Mouse (Mus musculus) stomach, adult 2 months (tissue): Measurements from ENCODE around the gene Rexo5. TPM values are rescaled to one million over a fixed set of nuclear protein-coding genes. Genes with fewer than 3 reads are reported as not detected.

ENCODE experiments used
- polyA plus RNA-seq: library from polyadenylated mRNA; depleted of rRNA; stranded (reverse); fragments of >200 nt; gene quantifications from 2 replicates; pipeline ENCODE4 v1.2.3, GENCODE M21; 2012; rRNA removed

The Rexo5 gene
- 0.09 and 0.29 TPM in 2 replicates for polyA plus RNA-seq

GRCm38 (mm10) chr7:119793586-119794250 lies at the start of gene Rexo5, which contains the start of gene Eri2:
Rexo5 (plus strand) TSS chr7:119794006.
Eri2 (minus strand) TSS chr7:119794058.

DNA sequence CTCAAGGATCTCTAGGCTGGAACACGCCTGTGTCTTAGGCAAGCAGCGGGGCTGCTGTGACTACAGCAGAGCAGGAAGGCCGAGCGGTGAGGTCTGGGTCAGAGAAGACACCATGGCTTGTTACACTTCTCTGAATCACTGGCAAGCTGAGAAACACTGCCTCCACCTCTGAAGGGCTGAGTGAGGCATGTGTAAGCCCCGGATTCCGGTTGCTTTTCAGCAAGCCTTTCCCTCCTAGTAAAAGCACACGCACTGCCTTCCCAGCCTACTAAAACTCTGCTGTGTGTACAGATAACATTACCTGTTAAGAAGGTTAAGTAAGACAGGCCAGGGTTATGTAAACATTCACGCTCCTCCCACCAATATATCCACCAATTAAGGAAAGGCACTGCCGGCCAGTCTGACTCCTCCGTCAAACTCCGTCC lies 33.3 kb upstream of the Rexo5 start, which contains the start of gene Acsm3:
Gene Acsm3, plus strand, starts transcription at position 397 of the 425 bp plus-strand sequence.

DNA sequence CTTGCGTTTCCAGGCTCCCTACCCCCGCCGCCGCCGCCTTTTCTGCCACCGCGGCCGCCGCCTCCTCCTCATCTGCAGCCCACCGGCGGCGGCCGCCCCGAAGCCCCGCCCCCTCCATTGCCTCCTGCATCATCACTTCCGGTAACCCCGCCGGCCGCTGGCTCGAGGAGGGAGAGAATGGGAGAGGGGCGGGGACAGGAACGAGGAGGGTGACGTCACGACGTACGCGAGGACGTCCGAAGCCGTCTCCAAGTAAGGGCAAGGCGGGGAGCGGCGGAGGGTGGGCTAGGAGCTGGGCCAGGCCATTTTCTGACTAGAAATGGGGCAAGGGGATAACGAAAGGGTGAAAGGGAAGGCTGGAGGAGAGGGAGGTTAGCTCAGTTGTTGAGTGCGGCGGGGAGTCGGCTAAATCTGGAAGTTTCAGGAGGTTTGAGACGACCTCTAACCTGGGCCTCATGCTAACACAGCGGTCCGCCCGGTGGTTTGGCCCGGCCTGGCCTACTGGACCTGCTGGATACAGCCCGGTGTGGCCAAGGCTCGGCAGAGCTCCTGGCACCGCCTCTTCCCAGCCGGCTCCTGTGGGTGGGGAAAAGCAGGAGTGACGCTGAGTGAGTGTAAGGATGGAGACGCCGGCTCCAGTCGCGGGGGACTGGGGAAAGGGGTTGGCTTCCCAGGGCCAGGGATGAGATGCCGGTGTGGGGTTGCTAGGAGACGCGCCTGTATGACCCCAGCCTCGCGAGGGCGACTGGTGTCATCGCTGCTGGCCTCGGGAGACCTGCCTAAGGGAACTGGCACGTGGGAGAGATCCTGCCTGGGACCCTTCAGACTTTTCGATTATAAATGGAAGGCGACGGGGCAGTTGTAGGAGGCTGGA lies 102.1 kb downstream of the Rexo5 start, which contains the start of the genes Lyrm1 and Dcun1d3:
Gene Lyrm1, plus strand, starts transcription at position 223 of the 874 bp plus-strand sequence.
Gene Dcun1d3, minus strand, starts transcription at position 660 of the 874 bp plus-strand sequence.

Other genes with a start within 250 kb of the Rexo5 start
- not detected in 2 replicates for gene Acsm2, start 239.7 kb upstream of the Rexo5 start, polyA plus RNA-seq
- gene Acsm1, start 187.0 kb upstream of the Rexo5 start, polyA plus RNA-seq = 0.09 TPM in 1 of 2 replicates, not detected in the other
- not detected in 2 replicates for gene Acsm4, start 104.0 kb upstream of the Rexo5 start, polyA plus RNA-seq
- gene Thumpd1, start 73.2 kb upstream of the Rexo5 start, polyA plus RNA-seq = 2.8 and 4.6 TPM in 2 replicates
- 2.8 and 3.8 TPM in 2 replicates for gene Acsm3, start 33.1 kb upstream of the Rexo5 start, polyA plus RNA-seq
- gene Eri2, start 52 bp downstream of the Rexo5 start, polyA plus RNA-seq = 0.05 and 0.21 TPM in 2 replicates
- gene Lyrm1, start 101.9 kb downstream of the Rexo5 start, polyA plus RNA-seq = 0.41 TPM in 1 of 2 replicates, not detected in the other
- 2.5 and 5.6 TPM in 2 replicates for gene Dcun1d3, start 102.3 kb downstream of the Rexo5 start, polyA plus RNA-seq